Mouse (Mus musculus) cerebellum, adult 8-10 months (tissue): ENCODE results near the gene Gm19426.
A peak's percentile ranks its signal among the peaks of the same experiment; 100 is the strongest.

Experiments
- DNase-seq: peaks from one replicate; pipeline ENCODE4 v3.0.0; 2022

Gm19426 gene

DNA sequence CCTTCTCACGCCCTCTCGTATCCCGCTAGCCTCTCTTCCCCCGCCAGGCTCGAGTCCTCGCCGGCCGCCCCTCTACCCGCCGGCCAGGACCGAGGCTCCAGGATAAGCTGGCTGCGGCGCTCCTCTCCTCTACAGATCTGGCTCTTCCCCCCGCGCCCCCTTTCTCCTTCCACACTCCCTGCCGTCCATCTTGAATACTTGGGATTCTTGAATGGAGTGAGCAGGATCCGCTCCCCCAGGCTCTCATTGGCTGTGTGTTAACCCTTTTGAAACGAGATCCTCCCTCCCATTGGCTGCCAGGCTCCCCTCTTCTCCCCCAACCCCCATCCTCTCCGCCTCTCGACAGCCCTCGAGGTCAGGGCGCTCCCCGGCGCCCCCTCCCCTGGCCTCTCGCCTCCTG is at the start of gene Gm19426:
Gene Gm19426, minus strand, starts transcription at position 95 of the 400 bp plus-strand sequence.
- peak; percentile 67 for DNase-seq

DNA sequence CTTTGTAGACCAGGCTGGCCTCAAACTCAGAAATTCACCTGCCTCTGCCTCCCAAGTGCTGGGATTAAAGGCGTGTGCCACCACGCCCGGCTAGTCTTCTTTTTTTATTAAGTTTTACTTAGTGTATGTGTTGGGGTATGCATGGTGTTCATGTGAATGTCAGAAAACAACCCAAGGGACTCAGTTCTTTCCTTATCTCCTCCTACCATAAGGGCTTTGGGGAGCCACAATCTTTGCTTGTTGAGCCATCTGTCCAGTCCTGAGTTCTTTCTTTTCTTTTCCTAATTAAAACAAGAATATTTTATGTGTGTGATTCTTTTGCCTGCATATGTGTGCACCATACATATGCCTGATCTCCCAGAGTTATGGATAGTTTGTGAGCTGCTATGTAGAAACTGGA is 49.7 kb upstream of the Gm19426 start:
- DNase-seq, result no peak

DNA sequence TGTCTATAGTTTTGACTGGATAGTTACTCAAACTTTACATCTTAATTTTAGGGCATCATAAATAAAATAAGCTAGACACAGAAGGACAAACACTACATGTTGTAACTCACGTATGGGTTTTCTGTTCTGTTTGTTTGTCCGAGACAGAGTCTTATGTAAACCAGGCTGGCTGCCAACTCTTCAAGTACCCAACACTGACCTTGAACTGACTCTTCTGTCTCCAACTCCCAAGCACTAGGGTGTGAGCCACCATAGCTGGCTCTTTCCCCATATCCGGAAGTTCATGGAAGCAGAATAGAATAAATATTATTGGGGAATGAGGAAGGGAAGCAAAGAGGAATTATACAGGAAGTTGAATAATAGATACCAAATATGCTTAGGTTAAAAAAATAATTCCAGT is 49.1 kb upstream of the Gm19426 start:
- DNase-seq, result no peak

DNA sequence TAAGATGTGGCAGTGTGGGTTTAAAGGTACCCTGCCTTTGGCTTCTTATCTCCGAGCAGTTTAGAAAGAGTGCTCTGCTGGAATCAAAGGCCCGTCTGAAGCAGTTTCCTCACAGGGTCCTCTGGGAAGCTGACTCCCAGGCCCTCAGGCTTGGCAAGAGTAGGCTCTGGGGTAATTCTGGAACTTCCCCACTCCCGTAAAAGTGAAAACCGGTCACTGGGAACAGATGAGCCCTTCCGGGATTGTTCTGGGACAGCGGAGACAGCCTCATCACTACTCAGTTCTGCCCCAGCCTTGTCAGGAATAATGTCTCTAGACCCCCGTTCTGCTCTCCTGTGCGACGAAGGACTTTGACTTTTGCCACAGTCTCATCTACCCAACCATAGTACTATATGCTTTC is 47.0 kb upstream of the Gm19426 start:
- no peak for DNase-seq

DNA sequence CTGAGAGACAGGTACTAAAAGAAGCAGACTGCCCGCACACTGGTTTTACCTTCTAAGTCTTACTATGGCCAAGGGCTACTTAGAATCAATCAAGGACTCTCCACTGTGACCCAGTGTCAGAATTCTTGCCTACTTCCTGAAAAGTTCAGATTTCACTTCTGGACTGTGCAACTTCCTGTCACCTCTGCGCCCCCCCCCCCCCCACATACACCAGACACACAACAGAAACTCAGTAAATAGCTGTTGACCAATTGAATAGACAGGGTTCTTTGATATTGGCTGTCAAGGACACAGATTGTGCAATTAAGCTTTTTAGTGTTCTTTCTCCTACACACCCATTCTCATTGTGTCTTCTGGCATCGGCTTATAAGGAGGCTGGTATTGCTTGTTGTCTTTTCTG is 44.9 kb upstream of the Gm19426 start:
- DNase-seq, result no peak

DNA sequence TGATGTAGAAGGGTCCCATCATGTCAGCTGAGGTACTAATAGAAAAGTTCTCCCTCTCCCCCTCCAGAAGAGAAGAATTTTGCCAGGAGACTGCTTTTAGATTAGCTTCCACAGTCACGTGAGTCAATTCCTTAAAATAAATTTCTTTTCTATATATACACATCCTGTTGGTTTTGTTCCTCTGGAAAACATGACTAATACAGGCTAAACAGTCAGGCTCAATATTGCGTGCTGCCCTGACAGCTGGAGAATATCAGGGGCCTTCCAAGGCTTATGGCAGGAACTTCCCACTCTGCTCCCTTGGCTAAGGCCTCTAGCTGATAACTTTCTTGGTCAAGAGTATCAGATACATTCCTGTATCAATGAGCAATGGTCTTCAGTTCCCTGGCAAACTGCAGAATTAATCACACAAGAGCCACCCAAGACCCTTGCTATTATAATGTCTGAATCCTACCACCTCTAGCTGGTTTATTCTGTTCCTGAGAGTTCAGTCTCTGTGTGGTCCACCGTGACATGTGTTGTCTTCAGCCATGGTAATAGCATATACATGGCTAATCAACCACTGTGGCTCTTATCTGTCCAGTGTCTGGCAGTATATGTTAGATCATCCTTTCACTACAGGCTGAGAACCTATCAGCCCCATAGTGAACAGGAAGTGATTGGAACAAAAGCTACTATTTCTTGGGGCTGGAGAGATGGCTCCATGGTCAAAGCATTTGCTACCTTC is 40.5 kb upstream of the Gm19426 start:
- DNase-seq, result no peak

DNA sequence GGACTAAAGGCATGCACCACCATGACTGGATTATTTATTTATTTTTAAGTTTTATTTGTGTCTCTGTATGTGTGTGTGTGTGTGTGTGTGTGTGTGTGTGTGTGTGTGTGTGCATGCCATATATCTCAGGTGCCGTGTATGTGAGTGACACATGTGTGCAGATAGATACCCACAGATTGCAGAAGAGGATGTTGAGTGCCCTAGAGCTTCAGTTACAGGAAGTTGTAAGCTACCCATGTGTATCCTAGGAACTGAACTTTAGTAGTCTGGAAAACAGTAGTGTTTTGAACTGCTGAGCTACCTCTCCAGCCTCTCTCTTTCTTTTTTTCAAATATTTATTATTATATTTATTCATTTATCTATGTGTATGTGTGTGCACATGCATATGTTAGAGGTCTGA is 39.9 kb upstream of the Gm19426 start:
- DNase-seq, result no peak

DNA sequence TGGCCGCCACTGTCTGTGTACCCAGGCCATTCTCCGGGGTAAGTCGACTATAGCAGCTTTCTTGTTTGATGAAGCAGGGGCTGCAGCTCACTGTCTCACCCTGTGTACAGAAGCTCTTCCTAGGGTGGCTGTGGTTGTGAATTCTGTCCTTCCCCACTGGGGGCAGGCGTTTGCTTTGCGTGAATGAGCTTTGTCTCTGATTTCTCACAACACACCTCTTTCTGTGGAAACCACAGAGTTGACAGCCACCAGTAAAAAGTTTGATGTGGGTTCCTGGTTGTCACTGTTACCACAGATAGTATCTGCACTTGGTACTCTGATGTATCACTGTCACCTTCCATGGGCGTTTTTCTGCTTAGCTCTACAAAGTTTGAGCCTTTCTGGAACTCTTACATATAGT is 35.8 kb upstream of the Gm19426 start:
- DNase-seq, result no peak

DNA sequence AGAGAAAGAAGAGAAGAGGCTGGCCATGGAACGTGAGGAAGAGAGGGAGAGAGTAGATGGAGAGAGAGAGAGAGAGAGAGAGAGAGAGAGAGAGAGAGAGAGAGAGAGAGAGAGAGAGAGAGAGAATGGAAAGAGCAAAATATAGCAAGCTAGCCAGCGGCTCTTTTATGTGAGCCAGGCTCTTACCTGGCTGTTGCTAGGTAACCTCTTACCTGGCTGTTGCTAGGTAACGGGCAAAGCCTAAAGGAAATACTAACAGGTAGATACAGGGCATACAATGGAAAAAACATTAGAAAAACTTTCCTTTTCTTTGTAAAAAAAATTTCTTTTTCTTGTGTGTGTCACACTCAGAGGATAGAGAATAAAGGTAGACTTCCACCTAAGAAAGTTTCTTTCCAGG is 34.3 kb upstream of the Gm19426 start:
- no peak for DNase-seq

DNA sequence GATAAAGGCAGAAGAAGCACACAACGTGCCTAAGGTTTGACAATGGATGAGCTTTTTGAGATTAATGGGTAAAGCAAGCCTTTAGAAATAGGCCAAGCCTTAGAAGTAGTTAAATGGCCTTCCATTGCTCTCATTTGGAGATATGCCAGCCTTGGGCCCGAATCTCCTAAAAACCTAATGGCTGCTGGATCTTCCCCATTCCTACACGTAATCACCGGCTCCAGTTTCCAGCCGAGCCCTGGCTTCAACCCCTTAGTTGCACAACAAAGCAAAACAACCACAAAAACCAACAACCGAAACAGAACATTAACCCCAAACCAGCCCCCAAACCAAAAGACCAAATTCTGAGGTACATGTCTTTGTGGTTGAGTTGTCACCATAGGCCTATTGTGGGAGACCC is 32.2 kb upstream of the Gm19426 start:
- peak; percentile 16 for DNase-seq

DNA sequence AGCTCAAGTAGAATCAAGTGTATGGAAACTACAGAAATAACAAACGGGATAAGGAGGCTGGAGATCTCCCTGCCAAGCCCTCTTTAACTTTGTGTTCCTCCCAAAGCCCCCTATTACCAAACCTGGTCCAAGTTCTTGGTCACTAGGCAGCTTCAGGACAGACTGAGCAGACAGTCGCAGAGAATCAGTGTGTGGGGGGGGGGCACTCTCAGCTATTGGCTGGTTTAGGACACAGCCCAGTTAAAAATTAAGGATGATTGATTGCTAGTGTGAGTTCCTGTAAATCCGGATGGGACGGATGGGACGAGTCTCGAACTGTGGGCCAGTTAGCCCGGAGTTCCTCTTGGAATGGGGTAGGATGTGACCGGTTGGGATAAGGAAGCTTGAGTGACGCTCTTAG is 31.8 kb upstream of the Gm19426 start, which contains the start of gene Serping1:
Gene Serping1, minus strand, starts transcription at position 204 of the 400 bp plus-strand sequence.
- DNase-seq, result no peak

DNA sequence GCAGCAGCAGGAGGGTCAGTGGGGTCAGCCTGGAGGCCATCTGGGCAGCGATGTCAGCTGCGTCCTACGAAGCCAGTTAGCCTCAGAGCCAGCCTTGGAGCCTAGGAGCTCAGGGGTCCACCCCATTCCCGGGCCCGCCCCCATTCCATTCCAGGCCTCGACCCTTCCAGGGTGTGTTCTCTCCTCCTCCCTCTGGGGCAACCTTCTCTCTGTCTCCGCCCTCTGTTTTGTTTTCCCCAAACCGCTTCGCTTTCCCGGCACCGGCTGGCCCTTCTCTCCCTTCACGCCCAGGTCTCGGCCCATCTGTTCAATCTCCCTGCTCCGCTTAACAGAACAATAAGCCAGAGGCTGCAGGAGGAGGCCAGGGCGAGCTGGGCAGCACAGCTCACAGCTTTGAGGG is 31.3 kb upstream of the Gm19426 start:
- DNase-seq, result peak; percentile 71

DNA sequence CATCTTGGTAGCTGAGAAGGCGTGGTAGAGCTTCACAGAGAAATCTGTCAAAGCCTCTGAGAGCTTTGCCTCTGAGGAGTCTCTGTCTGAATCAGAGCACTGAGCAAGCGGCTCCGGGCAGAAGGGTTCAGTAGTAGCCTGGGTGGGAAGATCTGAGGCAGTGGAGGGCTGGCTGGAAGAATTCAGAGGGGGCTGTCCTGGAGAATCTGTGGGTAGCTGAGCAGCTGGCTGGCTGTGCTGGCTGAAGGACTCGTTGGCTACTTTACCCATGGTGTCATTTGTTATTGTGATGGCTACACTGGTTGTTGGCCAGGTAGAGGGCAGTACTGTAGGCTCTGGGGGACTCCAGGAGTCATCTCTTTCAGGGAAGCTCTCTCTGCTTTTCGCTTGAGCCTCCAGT is 29.7 kb upstream of the Gm19426 start:
- DNase-seq, result no peak

DNA sequence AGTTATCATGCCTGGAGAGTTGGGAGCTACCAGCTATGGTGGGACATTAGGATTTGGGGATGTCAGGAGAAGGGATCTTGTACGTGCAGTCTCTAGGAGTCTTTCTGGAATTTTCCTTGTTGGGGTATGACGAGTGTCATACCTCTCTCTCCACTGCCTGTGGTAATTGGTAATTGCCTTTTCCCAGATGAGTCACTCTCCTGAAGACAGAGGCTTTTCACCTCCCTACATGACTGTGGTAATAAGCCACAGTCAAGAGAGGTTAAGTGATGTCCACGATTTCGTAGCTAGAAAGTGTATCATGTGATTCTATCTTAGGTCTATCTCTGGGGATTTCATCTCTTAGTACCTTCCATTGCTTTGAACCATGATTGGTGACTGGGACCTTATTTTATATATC is 29.0 kb upstream of the Gm19426 start:
- DNase-seq, result no peak

DNA sequence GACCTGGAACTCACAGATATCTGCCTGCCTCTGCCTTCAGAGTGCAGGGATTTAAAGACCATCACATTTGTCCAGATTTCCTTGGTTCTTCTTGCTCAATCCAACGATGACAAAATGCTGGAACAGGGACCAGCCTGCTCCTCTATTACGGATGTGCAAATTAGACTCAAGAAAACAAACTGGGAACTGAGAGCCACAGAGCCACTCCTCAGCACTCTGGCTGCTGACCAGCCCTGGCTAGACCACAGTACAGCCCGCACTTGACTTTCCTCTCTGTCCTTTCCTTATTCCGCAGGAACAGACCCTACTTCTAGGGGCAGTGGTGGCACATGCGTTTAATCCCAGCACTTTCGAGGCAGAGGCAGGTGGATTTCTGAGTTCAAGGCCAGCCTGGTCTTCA is 27.0 kb upstream of the Gm19426 start:
- DNase-seq, result no peak

DNA sequence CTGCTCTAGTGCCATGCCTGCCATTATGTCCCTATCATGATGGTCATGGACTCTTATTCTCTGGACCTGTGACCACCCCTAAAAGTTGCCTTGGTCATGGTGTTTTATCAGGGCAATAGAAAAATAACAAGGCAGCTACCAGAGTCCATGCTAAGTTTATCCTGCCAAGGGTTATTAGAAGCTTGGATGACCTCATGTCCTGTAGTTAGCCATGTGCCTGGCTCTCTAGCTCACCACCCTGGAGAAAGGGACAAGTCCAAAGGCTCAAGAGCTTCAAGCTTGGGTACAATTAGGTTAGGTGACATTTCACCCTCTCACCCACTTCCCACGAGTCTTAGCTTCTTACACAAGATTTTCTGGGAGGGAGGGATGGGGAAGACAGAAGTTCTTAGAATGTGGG is 19.4 kb upstream of the Gm19426 start:
- DNase-seq, result no peak

DNA sequence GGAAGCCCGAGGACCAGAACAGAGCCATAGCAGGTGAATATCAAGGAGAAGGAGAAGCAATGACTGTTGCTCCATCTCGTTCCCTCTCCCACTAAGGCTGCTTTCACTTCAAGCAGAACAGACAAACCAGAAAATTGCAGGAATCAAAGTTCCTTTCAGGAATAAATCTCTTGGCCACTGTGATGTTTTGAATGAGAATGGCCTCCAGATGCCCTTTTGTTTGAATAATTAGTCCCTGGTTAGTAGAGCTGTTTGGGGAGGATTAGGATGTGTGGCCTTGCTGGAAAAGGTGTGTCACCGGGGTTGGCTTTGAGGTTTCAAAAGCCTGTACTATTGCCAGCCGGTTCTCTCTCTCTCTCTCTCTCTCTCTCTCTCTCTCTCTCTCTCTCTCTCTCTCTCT is 18.8 kb upstream of the Gm19426 start:
- no peak for DNase-seq

DNA sequence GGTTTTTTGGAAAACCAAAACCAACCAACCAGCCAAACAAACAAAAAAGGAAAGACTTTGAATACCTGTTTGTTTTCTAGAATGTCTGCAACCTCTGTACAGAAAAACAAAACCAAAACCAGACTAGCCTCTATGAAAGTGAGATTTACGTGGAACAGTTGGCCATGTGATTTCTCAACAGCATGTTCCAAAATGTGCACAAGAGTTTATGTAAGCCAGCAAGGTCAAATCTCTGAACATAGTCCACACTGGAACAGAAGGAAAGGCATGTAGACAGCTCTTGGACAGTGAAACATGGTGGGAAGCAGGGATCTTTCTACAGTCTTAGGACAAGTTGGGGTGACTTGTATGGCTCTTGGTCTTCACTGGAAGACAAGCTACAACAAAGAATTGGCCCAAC is 18.4 kb upstream of the Gm19426 start:
- DNase-seq, result no peak

DNA sequence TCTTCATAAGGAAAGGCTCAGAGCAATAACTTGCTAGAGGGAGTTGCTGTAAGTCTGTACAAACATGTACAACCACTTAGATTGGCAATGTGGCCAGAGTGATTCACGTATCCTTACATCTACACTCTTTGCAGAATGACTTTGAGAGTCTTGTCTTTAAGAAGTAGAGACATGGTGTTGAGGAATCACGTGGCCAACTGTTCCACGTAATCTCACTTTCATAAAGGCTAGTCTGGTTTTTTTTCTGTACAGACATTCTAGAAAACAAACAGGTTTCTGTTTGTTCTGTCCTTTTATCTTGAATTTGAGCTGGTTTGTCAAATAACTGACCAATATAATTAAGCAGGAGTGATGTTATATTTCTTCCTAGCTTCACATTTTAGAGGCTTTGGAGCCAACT is 17.9 kb upstream of the Gm19426 start:
- no peak for DNase-seq

DNA sequence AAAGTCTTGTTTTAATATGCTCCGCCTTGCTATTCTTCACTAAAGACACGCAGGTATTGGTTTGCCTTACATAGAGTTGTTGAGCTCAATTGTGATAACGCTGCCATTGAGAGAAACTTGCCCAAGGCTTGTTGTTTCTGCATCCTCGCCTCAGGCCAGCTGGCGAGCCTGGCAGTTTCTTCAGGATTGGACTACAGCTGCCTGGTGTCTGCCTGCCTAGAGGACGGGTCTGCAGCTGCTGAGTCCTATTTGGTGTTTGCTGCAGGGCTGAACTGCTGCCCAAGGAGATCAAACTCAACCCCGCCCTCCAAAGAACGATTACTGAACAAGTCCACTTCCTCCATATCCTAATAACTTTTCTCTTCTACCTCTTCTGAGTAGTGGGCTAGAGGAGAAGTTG is 17.3 kb upstream of the Gm19426 start:
- DNase-seq, result no peak

DNA sequence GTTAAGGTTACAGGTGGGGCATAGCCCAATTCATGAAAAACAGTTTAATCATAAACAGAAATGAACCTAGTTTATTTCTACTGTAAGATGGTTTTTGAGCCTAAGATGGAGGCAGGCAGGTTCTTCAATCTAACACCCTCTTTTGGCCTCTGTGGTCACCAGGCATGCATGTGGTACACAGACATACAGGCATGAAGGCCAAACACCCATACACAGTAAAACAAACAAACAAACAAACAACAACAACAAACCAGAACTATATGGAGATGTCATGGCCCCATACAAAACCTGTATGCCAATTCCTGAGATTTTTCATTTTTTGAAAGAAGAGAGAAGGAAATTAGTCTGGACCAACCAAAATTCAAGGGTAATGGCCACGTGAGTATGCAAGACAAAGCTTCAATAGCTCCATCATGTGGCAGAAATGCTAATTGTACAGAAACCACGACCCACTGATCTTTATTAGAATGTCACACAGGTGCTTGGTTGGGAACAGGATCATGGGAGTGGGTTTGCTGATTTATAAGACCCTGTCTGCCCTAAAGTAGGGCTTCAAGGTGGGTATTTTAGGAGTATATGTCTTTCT is 15.2 kb upstream of the Gm19426 start:
- peak; percentile 61 for DNase-seq

DNA sequence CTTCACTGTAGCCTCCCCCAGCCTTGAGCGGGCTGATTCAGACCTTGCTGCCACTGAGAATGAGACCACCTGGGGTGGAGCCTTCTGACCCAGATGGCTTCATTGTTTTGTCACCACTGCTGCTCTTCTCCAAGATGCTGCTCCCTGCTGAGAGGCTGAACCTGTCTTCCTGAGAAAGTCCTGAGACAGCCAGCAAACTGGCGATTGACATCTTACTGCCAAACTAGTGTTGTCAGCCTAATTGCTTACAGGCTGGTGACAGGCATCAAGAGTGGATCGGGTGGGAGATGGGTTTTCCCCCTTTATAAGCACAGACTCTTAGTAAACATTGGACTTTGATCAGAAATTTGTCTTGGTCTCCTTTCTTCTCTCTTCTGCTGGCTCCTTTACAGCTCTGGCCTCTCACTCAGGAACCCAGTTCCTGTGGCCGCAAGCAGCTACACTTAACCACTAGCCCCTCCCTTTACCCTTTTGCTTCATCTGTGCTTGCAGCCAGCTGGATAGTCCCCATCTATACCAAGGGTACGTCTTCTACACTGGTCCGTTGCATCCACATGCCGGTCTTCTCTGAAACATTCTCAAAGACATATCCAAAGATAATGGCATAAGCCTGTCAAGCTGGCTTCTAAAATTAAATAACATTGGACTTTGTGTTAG is 13.7 kb upstream of the Gm19426 start:
- no peak for DNase-seq

DNA sequence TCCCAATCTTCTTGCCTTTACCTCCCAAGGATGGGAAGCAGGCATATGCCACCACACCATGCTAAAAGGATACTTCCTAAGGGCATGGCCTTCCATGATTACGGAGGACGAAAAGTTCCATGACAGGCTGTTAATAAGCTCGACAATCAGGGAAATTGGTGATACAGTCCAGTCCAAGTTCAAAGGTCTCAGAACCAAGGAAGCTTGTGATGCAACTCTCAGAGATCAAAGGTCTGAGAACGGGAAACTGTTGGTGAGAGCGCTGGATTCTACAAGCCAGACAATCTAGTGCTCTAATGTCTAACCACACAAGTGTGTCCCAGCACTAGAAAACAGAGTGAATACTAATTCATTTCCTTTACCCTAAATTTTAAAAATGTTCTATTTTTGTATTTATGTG is 12.8 kb upstream of the Gm19426 start:
- DNase-seq, result no peak

DNA sequence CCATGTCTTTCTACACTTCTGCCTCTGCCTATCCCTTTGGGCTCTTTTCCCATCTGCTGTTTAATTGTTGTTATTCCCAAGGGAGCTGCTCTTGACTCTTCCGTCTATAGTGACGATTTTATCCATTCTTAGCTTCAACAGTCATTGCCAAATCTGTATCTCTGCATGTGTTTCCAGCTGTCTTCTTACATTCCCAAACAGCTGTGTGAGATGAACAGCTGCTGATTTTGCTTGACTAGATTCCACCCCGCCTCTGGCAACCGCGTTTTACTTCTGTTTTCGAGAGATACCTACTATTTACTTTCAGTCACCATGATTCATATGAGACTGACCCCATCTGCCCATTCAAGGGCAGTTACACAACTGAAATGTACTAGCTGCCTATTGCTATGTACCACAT is 6.7 kb upstream of the Gm19426 start:
- DNase-seq, result no peak

DNA sequence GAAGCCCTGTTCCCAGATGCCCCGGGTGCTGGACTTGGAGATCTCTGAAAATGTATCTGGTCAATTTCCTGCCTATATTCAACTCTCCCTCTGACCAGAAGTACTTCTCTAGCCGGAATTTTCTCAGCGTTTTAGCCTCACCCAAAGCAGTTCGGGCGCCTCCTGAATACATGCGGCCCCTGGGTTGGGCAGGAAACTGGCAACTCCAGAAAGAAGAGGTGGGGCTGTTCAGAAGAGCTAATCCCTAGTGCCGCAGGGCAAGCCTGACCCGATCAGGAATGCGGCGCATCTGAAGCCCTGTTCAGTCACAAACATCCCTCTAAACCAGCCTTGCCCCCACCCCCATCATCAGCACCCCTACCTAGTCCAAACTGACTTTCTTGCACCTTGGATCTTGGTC is 671 bp upstream of the Gm19426 start:
- peak; percentile 33 for DNase-seq
